Mouse (Mus musculus) retina, postnatal 7 days (tissue): ENCODE data around the gene Klf1.
A peak's percentile ranks its signal among the peaks of the same experiment; 100 is the strongest.
"Not testable (repeated sequence)": the region's sequence is repeated elsewhere in the genome, so short reads cannot be mapped to it uniquely, and the experiment has no call there.

ENCODE experiments used
- DNase-seq: peaks from one replicate; pipeline ENCODE4 v3.0.0-alpha.2; 2012; ENCODE audit warnings: low read depth, low spot score

The Klf1 gene

GRCm38 (mm10) chr8:84907493-84907892 is 5.8 kb downstream of the Klf1 start:
- DNase-seq = no peak

GRCm38 (mm10) chr8:84907979-84908378 is 6.3 kb downstream of the Klf1 start:
- not testable (repeated sequence) for DNase-seq

- DNase-seq = peak; percentile 65
These were observed 6.9 kb downstream of the Klf1 start, which contains the start of gene Dnase2a for GRCm38 (mm10) chr8:84908421-84909161. Dnase2a (plus strand) TSS chr8:84908560.

- no peak for DNase-seq
These were observed 7.5 kb downstream of the Klf1 start for GRCm38 (mm10) chr8:84909162-84909767.

GRCm38 (mm10) chr8:84909949-84910348 is 8.2 kb downstream of the Klf1 start:
- DNase-seq = no peak

- DNase-seq = no peak
These were observed 8.8 kb downstream of the Klf1 start for GRCm38 (mm10) chr8:84910551-84910950.

GRCm38 (mm10) chr8:84911854-84912253 is 10.1 kb downstream of the Klf1 start:
- no peak for DNase-seq

- DNase-seq = no peak
These were observed 10.7 kb downstream of the Klf1 start for GRCm38 (mm10) chr8:84912391-84912790.

- DNase-seq = peak; percentile 56
These were observed 11.3 kb downstream of the Klf1 start for GRCm38 (mm10) chr8:84912895-84913501.

- no peak for DNase-seq
These were observed 11.8 kb downstream of the Klf1 start for GRCm38 (mm10) chr8:84913502-84913900.

- peak; percentile 47 for DNase-seq
These were observed 12.2 kb downstream of the Klf1 start for GRCm38 (mm10) chr8:84913960-84914359.

GRCm38 (mm10) chr8:84915269-84915668 is 13.5 kb downstream of the Klf1 start:
- no peak for DNase-seq

- no peak for DNase-seq
These were observed 16.1 kb downstream of the Klf1 start for GRCm38 (mm10) chr8:84917781-84918180.

- no peak for DNase-seq
These were observed 16.9 kb downstream of the Klf1 start for GRCm38 (mm10) chr8:84918646-84919045.

- DNase-seq = no peak
These were observed 19.9 kb downstream of the Klf1 start for GRCm38 (mm10) chr8:84921596-84921995.

- no peak for DNase-seq
These were observed 23.8 kb downstream of the Klf1 start for GRCm38 (mm10) chr8:84925557-84925956.

GRCm38 (mm10) chr8:84927513-84927912 is 25.8 kb downstream of the Klf1 start:
- no peak for DNase-seq

GRCm38 (mm10) chr8:84928456-84929306 is 27.0 kb downstream of the Klf1 start:
- peak; percentile 79 for DNase-seq

- DNase-seq = no peak
These were observed 28.9 kb downstream of the Klf1 start for GRCm38 (mm10) chr8:84930582-84930981.

- DNase-seq = no peak
These were observed 32.2 kb downstream of the Klf1 start for GRCm38 (mm10) chr8:84933767-84934559.

- DNase-seq = no peak
These were observed 33.1 kb downstream of the Klf1 start for GRCm38 (mm10) chr8:84934860-84935259.
